Mouse (Mus musculus): Measurements from ENCODE around the gene Fam126b. TPM values are rescaled to one million over a fixed set of nuclear protein-coding genes. Genes with fewer than 3 reads are reported as not detected.

The Fam126b gene
- polyA plus RNA-seq, 1 experiment from 2014 or later, result 7.2 TPM

GRCm38 (mm10) chr1:58504577-58505254 lies 81.4 kb downstream of the Fam126b start, which contains the start of gene Orc2:
TSS of gene Orc2 (minus strand) at chr1:58505109.
- TF ChIP-seq CTCF (IDR thresholded peaks at IDR 0.05; ENCODE audit: low read depth), result no peak
- under 1% methylated on average over 61 of the region's 64 CpGs for WGBS

DNA sequence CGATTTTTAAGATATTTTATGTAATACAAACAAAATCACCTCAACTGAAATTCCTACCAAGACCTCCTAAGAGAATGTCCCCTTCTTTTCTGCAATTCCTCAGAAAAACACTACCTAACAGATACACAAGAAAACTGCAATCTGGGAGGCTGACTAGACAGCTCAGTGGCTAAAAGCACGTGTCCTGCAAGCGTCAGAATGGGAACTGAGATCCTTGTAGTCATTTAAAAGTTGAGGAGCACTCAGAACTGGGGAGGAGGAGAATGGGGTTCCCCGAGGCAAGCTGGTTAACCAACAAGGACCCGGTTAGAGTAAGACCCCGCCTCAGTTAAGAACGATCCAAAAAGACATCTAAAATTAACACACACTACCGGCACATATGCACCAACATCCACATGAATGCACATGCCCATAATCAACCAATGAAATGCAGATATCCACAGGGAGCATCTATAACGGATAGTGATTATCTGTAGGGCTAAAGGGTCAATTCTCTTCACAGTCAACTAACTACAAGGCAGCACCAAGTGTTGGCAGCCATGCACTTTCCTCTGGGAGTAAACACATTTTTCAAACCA lies 82.2 kb downstream of the Fam126b start:
- ATAC-seq (ENCODE audit: insufficient read depth) (0 out of 2 replicates have a peak, but pooled peaks have one; percentile 2), DNase-seq (peak; percentile 7)
- peak overlapping the region; percentile 89 for H3K4me2 ChIP-seq
- WGBS, result 26% methylated on average over 9 of the region's 9 CpGs
- peaks cover 23% of the 10 kb centered on the region for H3K36me3 ChIP-seq (ENCODE audit: insufficient read depth)
- TF ChIP-seq CTCF (IDR thresholded peaks at IDR 0.05; ENCODE audit: low read depth), result no peak
- H3K9ac ChIP-seq, result peak overlapping the region; percentile 92
- peak overlapping the region; percentile 86; the same call in 1 of the 2 replicates for H3K27ac ChIP-seq (ENCODE audit: low read depth)
- H3K4me1 ChIP-seq (ENCODE audit: insufficient read depth), result 0 out of 2 replicates have a peak, but pooled peaks cover 6% of the 10 kb centered on the region
- peaks cover 33% of the 10 kb centered on the region for H3K9me3 ChIP-seq (ENCODE audit: low read depth, low read length)
- peak overlapping the region; percentile 93 for H3K4me3 ChIP-seq (ENCODE audit: low read depth, low read length)
- no peaks in the 10 kb centered on the region for H3K27me3 ChIP-seq (ENCODE audit: insufficient read depth, low read length)

More at GRCm38 (mm10) chr1:58504577-58505254, 81.4 kb downstream of the Fam126b start, which contains the start of gene Orc2:
- Histone ChIP-seq H3K36me3 (ENCODE audit: insufficient read depth) (peaks cover 14% of the 10 kb centered on the region), H3K4me2 (peak within 1 kb of the TSS; percentile 89), H3K4me1 (ENCODE audit: insufficient read depth) (0 out of 2 replicates have a peak, but pooled peaks cover 6% of the 10 kb centered on the region), H3K9me3 (ENCODE audit: low read depth, low read length) (peaks cover 33% of the 10 kb centered on the region), H3K9ac (peak within 1 kb of the TSS; percentile 92), H3K4me3 (ENCODE audit: low read depth, low read length) (peak within 1 kb of the TSS; percentile 93), H3K27ac (ENCODE audit: low read depth) (peak within 1 kb of the TSS; percentile 86), H3K27me3 (ENCODE audit: insufficient read depth, low read length) (no peaks in the 10 kb centered on the region)
- ATAC-seq (ENCODE audit: insufficient read depth) (peak; percentile 100), DNase-seq (peak; percentile 96)

GRCm38 (mm10) chr1:58503134-58503533 lies 83.0 kb downstream of the Fam126b start:
- ATAC-seq (ENCODE audit: insufficient read depth) (no peak), DNase-seq (no peak)
- Histone ChIP-seq H3K4me3 (ENCODE audit: low read depth, low read length) (peak overlapping the region; percentile 93), H3K4me1 (ENCODE audit: insufficient read depth) (0 out of 2 replicates have a peak, but pooled peaks cover 6% of the 10 kb centered on the region), H3K27me3 (ENCODE audit: insufficient read depth, low read length) (no peaks in the 10 kb centered on the region), H3K36me3 (ENCODE audit: insufficient read depth) (peaks cover 30% of the 10 kb centered on the region), H3K27ac (ENCODE audit: low read depth) (no peak overlapping the region), H3K4me2 (peak overlapping the region; percentile 89), H3K9me3 (ENCODE audit: low read depth, low read length) (peaks cover 28% of the 10 kb centered on the region), H3K9ac (peak overlapping the region; percentile 92)
- no peak for TF ChIP-seq CTCF (IDR thresholded peaks at IDR 0.05; ENCODE audit: low read depth)

DNA sequence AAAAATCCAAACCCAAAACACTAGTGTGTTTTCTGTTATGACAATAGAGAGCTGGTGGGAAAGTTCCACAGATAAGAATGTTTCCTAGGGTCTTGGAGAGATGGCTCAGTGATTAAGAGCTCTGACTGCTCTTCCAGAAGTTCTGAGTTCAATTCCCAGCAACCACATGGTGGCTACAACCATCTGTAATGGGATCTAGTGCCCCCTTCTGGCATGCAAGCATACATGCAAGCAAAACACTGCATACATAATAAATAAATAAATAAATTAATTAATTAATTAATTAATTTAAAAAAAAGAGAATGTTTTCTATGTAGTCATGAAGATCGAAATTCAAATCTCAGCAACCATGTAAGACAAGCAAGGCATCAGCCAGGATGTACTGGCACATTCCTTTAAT lies 87.4 kb downstream of the Fam126b start:
- ATAC-seq (ENCODE audit: insufficient read depth) (no peak), DNase-seq (no peak)
- Histone ChIP-seq H3K9me3 (ENCODE audit: low read depth, low read length) (no peaks in the 10 kb centered on the region), H3K4me3 (ENCODE audit: low read depth, low read length) (no peak overlapping the region), H3K9ac (no peak overlapping the region), H3K27me3 (ENCODE audit: insufficient read depth, low read length) (no peaks in the 10 kb centered on the region), H3K36me3 (ENCODE audit: insufficient read depth) (peaks cover 61% of the 10 kb centered on the region), H3K27ac (ENCODE audit: low read depth) (no peak overlapping the region), H3K4me1 (ENCODE audit: insufficient read depth) (0 out of 2 replicates have a peak, but pooled peaks cover 6% of the 10 kb centered on the region), H3K4me2 (no peak overlapping the region)
- 96% methylated on average over 1 of the region's 1 CpGs for WGBS
- peak; percentile 22; the same call in 1 of the 2 replicates for TF ChIP-seq CTCF (IDR thresholded peaks at IDR 0.05; ENCODE audit: low read depth)

GRCm38 (mm10) chr1:58497678-58498077 lies 88.4 kb downstream of the Fam126b start:
- Histone ChIP-seq H3K36me3 (ENCODE audit: insufficient read depth) (peaks cover 71% of the 10 kb centered on the region), H3K27me3 (ENCODE audit: insufficient read depth, low read length) (no peaks in the 10 kb centered on the region), H3K9me3 (ENCODE audit: low read depth, low read length) (no peaks in the 10 kb centered on the region), H3K4me1 (ENCODE audit: insufficient read depth) (no peaks in the 10 kb centered on the region), H3K4me2 (no peak overlapping the region), H3K4me3 (ENCODE audit: low read depth, low read length) (no peak overlapping the region), H3K27ac (ENCODE audit: low read depth) (no peak overlapping the region), H3K9ac (no peak overlapping the region)
- TF ChIP-seq CTCF (IDR thresholded peaks at IDR 0.05; ENCODE audit: low read depth), result no peak
- ATAC-seq (ENCODE audit: insufficient read depth) (no peak), DNase-seq (no peak)
- WGBS, result 90% methylated on average over 4 of the region's 4 CpGs

- H3K4me3 ChIP-seq (ENCODE audit: low read depth, low read length), result no peak overlapping the region
- H3K4me1 ChIP-seq (ENCODE audit: insufficient read depth), result no peaks in the 10 kb centered on the region
- DNase-seq (no peak), ATAC-seq (ENCODE audit: insufficient read depth) (no peak)
- no peak overlapping the region for H3K27ac ChIP-seq (ENCODE audit: low read depth)
- no peak for TF ChIP-seq CTCF (IDR thresholded peaks at IDR 0.05; ENCODE audit: low read depth)
- WGBS, result 96% methylated on average over 6 of the region's 6 CpGs
- H3K4me2 ChIP-seq, result no peak overlapping the region
- H3K27me3 ChIP-seq (ENCODE audit: insufficient read depth, low read length), result no peaks in the 10 kb centered on the region
- H3K36me3 ChIP-seq (ENCODE audit: insufficient read depth), result peaks cover 86% of the 10 kb centered on the region
- H3K9me3 ChIP-seq (ENCODE audit: low read depth, low read length), result no peaks in the 10 kb centered on the region
- no peak overlapping the region for H3K9ac ChIP-seq
Measured at GRCm38 (mm10) chr1:58495603-58496002, 90.5 kb downstream of the Fam126b start.

- H3K9ac ChIP-seq, result no peak overlapping the region
- ATAC-seq (ENCODE audit: insufficient read depth) (no peak), DNase-seq (no peak)
- H3K27me3 ChIP-seq (ENCODE audit: insufficient read depth, low read length), result no peaks in the 10 kb centered on the region
- H3K27ac ChIP-seq (ENCODE audit: low read depth), result no peak overlapping the region
- peaks cover 60% of the 10 kb centered on the region for H3K36me3 ChIP-seq (ENCODE audit: insufficient read depth)
- 90% methylated on average over 4 of the region's 4 CpGs for WGBS
- H3K4me3 ChIP-seq (ENCODE audit: low read depth, low read length), result no peak overlapping the region
- H3K4me2 ChIP-seq, result no peak overlapping the region
- no peaks in the 10 kb centered on the region for H3K9me3 ChIP-seq (ENCODE audit: low read depth, low read length)
- no peaks in the 10 kb centered on the region for H3K4me1 ChIP-seq (ENCODE audit: insufficient read depth)
- TF ChIP-seq CTCF (IDR thresholded peaks at IDR 0.05; ENCODE audit: low read depth), result no peak
Measured at GRCm38 (mm10) chr1:58482647-58483046, 103.5 kb downstream of the Fam126b start.

Data from lung, embryonic 14.5 days (tissue).